Mouse (Mus musculus) ES-E14 (cell line): ENCODE measurements at regions not wholly inside any gene's neighbourhood (a gene's known extent, or its start where the extent isn't known, plus 50 kb on each side); places are given as distances from the start of the nearest gene placed in this dataset.

Experiments used
- HCFC1 ChIP-seq: IDR thresholded peaks from 2 replicates; pipeline ENCODE4 v1.6.1; 2012; ENCODE audit warnings: low read length, inconsistent platforms, borderline replicate concordance; ENCODE audit not compliant: insufficient read depth
- ZC3H11A ChIP-seq: IDR thresholded peaks from 2 replicates; pipeline ENCODE4 v1.6.1; 2012; ENCODE audit warnings: low read depth, mild to moderate bottlenecking, inconsistent platforms, low read length, borderline replicate concordance
- ZNF384 ChIP-seq: IDR thresholded peaks from 2 replicates; pipeline ENCODE4 v1.6.1; 2012; ENCODE audit warnings: low read depth, low read length, inconsistent platforms

GRCm38 (mm10) chr10:25018946-25019345 is 91.7 kb upstream of the Arg1 start:
- TF ChIP-seq ZC3H11A (no peak), ZNF384 (no peak), HCFC1 (no peak)
